Mouse (Mus musculus) right cerebral cortex, postnatal 25 days (tissue): ENCODE results near the gene Ckm.

Source experiments
- DNase-seq: peaks from one replicate; pipeline ENCODE4 v3.0.0; 2022

Ckm gene

GRCm38 (mm10) chr7:19469404-19469803 lies 64.8 kb downstream of the Ckm start:
- DNase-seq: no peak

DNA sequence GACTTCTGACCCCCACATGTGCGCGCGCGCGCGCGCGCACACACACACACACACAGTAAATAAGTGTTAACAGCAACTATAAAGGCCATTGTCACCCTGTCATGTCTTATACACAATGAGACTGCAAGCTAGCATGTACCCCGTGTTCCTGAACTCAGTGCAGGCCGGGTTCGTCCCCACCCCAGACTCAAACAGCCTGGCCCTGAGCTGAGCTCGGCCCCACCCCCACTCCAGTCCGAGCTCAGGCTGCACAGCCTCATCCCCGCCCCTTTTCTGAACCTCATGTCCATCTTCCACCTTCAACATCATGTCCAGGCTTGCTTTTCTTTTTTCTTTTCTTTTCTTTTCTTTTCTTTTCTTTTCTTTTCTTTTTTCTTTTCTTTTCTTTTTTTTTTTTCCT lies 65.7 kb downstream of the Ckm start:
- no peak for DNase-seq

GRCm38 (mm10) chr7:19472403-19472802 lies 67.8 kb downstream of the Ckm start:
- no peak for DNase-seq
